Mouse (Mus musculus) gastrocnemius, adult 2 months (tissue): Measurements from ENCODE around the gene Slc12a4. TPM values are rescaled to one million over a fixed set of nuclear protein-coding genes. Genes with fewer than 3 reads are reported as not detected.

ENCODE experiments used
- DNase-seq: peaks from one replicate; pipeline ENCODE4 v3.0.0; 2022
- H3K27ac ChIP-seq: fragments of 200-600 bp; 2 replicates; pipeline ENCODE4 v1.8.1; 2022; ENCODE audit warnings: mild to moderate bottlenecking
- H3K4me3 ChIP-seq: fragments of 200-600 bp; 2 replicates; pipeline ENCODE4 v1.8.1; 2022; ENCODE audit warnings: mild to moderate bottlenecking, moderate library complexity
- CTCF ChIP-seq: fragments of 200-600 bp; IDR thresholded peaks from 2 replicates; pipeline ENCODE4 v1.8.1; 2022; ENCODE audit warnings: antibody characterized with exemption, mild to moderate bottlenecking, moderate library complexity
- intact Hi-C: fragments of 180-260 bp; cut with DNase I; formaldehyde crosslinking; loops from one replicate; pipeline ENCODE4 v1.15.1; 2025
- total RNA-seq, 2 experiments: library from RNA; stranded (reverse); gene quantifications; 2 replicates each; pipeline ENCODE4 v1.2.3; 2021

The Slc12a4 gene
- total RNA-seq, 2 experiments from 2014 or later = 9.1 to 14.3 TPM

GRCm38 (mm10) chr8:105964506-105965265 is 1.2 kb downstream of the Slc12a4 start:
- H3K27ac ChIP-seq = peak overlapping the region; percentile 93
- TF ChIP-seq CTCF = no peak
- intact Hi-C loops = no loop called here
- peak overlapping the region; percentile 84 for H3K4me3 ChIP-seq
- no peak for DNase-seq

GRCm38 (mm10) chr8:105961536-105961935 is 4.4 kb downstream of the Slc12a4 start:
- TF ChIP-seq CTCF = no peak
- no peak overlapping the region for H3K4me3 ChIP-seq
- DNase-seq = no peak
- intact Hi-C loops = no loop called here
- H3K27ac ChIP-seq = no peak overlapping the region

GRCm38 (mm10) chr8:105961101-105961500 is 4.8 kb downstream of the Slc12a4 start:
- no peak for TF ChIP-seq CTCF
- Histone ChIP-seq H3K27ac (no peak overlapping the region), H3K4me3 (no peak overlapping the region)
- no peak for DNase-seq
- intact Hi-C loops = no loop called here

- no peak overlapping the region for H3K4me3 ChIP-seq
- peak; percentile 95 for DNase-seq
- TF ChIP-seq CTCF = no peak
- peak overlapping the region; percentile 80 for H3K27ac ChIP-seq
- intact Hi-C loops = no loop called here
These were observed 6.5 kb downstream of the Slc12a4 start for GRCm38 (mm10) chr8:105959350-105959749.

- DNase-seq = peak; percentile 61
- intact Hi-C loops = no loop called here
- TF ChIP-seq CTCF = peak; percentile 50
- Histone ChIP-seq H3K27ac (peak overlapping the region; percentile 80), H3K4me3 (peak overlapping the region; percentile 15; the same call in 1 of the 2 replicates)
These were observed 8.1 kb downstream of the Slc12a4 start for GRCm38 (mm10) chr8:105957813-105958212.

- no peak overlapping the region for H3K4me3 ChIP-seq
- intact Hi-C loops = no loop called here
- no peak for DNase-seq
- peak overlapping the region; percentile 46 for H3K27ac ChIP-seq
- no peak for TF ChIP-seq CTCF
These were observed 9.3 kb downstream of the Slc12a4 start for GRCm38 (mm10) chr8:105956556-105956955.

GRCm38 (mm10) chr8:105951057-105951659 is 14.7 kb downstream of the Slc12a4 start:
- no peak for DNase-seq
- Histone ChIP-seq H3K4me3 (no peak overlapping the region), H3K27ac (peak overlapping the region; percentile 68)
- no peak for TF ChIP-seq CTCF
- intact Hi-C loops = no loop called here

GRCm38 (mm10) chr8:105949350-105949749 is 16.5 kb downstream of the Slc12a4 start:
- Histone ChIP-seq H3K4me3 (no peak overlapping the region), H3K27ac (0 out of 2 replicates have a peak overlapping the region, but pooled peaks have one; percentile 3)
- TF ChIP-seq CTCF = no peak
- DNase-seq = no peak
- intact Hi-C loops = no loop called here

GRCm38 (mm10) chr8:105943321-105943739 is 22.6 kb downstream of the Slc12a4 start, which contains the start of gene Lcat:
TSS of gene Lcat (minus strand) at chr8:105943382.
- no peak for TF ChIP-seq CTCF
- Histone ChIP-seq H3K4me3 (no peak within 1 kb of the TSS), H3K27ac (no peak within 1 kb of the TSS)
- intact Hi-C loops = no loop called here
- no peak for DNase-seq

- no peak for TF ChIP-seq CTCF
- no peak for DNase-seq
- intact Hi-C loops = no loop called here
These were observed 23.4 kb downstream of the Slc12a4 start for GRCm38 (mm10) chr8:105942542-105942941.

GRCm38 (mm10) chr8:105942026-105942425 is 23.9 kb downstream of the Slc12a4 start:
- DNase-seq = no peak
- TF ChIP-seq CTCF = no peak
- intact Hi-C loops = no loop called here
- Histone ChIP-seq H3K27ac (no peak overlapping the region), H3K4me3 (no peak overlapping the region)

More at GRCm38 (mm10) chr8:105942542-105942941, 23.4 kb downstream of the Slc12a4 start:
- Histone ChIP-seq H3K4me3 (no peak overlapping the region), H3K27ac (no peak overlapping the region)

GRCm38 (mm10) chr8:105938306-105938669 is 27.6 kb downstream of the Slc12a4 start, which contains the start of gene Psmb10:
TSS of gene Psmb10 (minus strand) at chr8:105938444.
- intact Hi-C loops = loop anchor here (5.0 kb wide), 1 partner anchor 74 kb away; the partner anchor contains the start of gene Ddx28
- DNase-seq = no peak
- no peak; the same call in 1 of the 2 replicates for TF ChIP-seq CTCF
- H3K27ac ChIP-seq = peak within 1 kb of the TSS; percentile 94
- peak within 1 kb of the TSS; percentile 86 for H3K4me3 ChIP-seq

- TF ChIP-seq CTCF = no peak
- H3K27ac ChIP-seq = peak overlapping the region; percentile 94
- H3K4me3 ChIP-seq = peak overlapping the region; percentile 86
- intact Hi-C loops = loop anchor here (5.0 kb wide), 1 partner anchor 75 kb away; the partner anchor contains the start of gene Ddx28
- DNase-seq = peak; percentile 63
These were observed 28.2 kb downstream of the Slc12a4 start for GRCm38 (mm10) chr8:105937496-105938305.
